Mouse (Mus musculus) lung, adult 2 months (tissue): Measurements from ENCODE around the gene Kat6b. TPM values are rescaled to one million over a fixed set of nuclear protein-coding genes. Genes with fewer than 3 reads are reported as not detected.

Experiments used
- DNase-seq: peaks from one replicate; pipeline ENCODE4 v3.0.0; 2022
- H3K4me1 ChIP-seq: fragments of 200-500 bp; 2 replicates; pipeline ENCODE4 v1.6.1; 2011; ENCODE audit warnings: low read length; ENCODE audit not compliant: control insufficient read depth, insufficient read depth
- H3K4me3 ChIP-seq: fragments of 200-500 bp; replicated peaks from 2 replicates; pipeline ENCODE3; 2011; ENCODE audit warnings: low read depth, mild to moderate bottlenecking, control low read depth, low read length; ENCODE audit errors: extremely low read depth
- CTCF ChIP-seq: fragments of 200-500 bp; IDR thresholded peaks from 2 replicates; pipeline ENCODE4 v1.5.1; 2011; ENCODE audit warnings: mild to moderate bottlenecking, low read length, control low read depth; ENCODE audit not compliant: insufficient read depth
- POLR2A ChIP-seq: fragments of 200-500 bp; IDR thresholded peaks from 2 replicates; pipeline ENCODE4 v1.6.1; 2011; ENCODE audit warnings: low read depth, mild to moderate bottlenecking, control low read depth, low read length, borderline replicate concordance; ENCODE audit errors: extremely low read depth
- WGBS: fragments of 180-500 bp; shearing (Covaris S2); methylation state at CpG from one replicate; pipeline ENCODE4 v1.1.7; 2018; 5-methylcytosine and 5-hydroxymethylcytosine counted together
- polyA plus RNA-seq: library from polyadenylated mRNA; depleted of rRNA; stranded (reverse); fragments of >200 nt; gene quantifications from 2 replicates; pipeline ENCODE4 v1.2.3, GENCODE M21; 2012; rRNA removed

Kat6b gene
- polyA plus RNA-seq, result 9.5 and 11.5 TPM in 2 replicates

DNA sequence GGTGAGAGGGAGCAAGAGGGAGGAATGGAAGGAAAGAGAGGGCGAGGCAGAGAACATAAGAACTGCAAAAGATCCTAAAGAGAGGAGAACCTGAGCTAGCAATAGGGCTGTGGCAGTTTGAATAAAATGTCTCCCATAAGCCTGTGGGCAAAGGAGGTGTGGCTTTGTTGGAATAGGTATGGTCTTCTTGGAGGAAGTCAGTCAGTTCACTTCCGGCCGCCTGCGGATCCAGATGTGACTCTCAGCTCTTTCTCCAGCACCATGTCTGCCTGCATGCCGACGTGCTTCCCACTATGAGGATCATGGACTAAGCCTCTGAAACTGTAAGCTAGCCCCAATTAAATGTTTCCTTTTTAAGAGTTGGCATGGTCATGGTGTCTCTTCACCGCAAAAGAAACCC is at the start of gene Kat6b:
Gene Kat6b, plus strand, starts transcription at position 204 of the 400 bp plus-strand sequence.
- no peak within 1 kb of the TSS for H3K4me3 ChIP-seq
- DNase-seq, result no peak
- 94% methylated on average over 7 of the region's 7 CpGs for WGBS
- no peaks in the 10 kb centered on the region for H3K4me1 ChIP-seq
- TF ChIP-seq CTCF, result no peak
- no peak for TF ChIP-seq POLR2A

DNA sequence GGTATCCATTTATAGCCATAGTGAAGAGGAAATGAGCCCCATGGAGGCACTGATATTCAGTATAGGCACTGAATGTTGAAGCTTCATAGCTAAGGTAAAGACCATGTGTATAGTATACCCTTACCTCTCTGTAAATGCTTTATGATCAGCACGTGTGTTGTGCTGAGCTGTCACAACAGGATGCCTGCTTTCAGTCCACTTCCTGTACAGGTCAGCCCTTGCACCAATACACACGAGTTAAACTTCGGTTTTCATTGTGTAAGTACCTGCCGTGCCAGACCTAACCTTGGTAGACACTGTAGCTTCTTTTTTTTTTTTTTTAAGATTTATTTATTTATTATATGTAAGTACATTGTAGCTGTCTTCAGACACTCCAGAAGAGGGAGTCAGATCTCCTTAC is 47.8 kb upstream of the Kat6b start:
- WGBS, result 68% methylated on average over 4 of the region's 4 CpGs
- no peak for DNase-seq
- H3K4me3 ChIP-seq, result no peak overlapping the region
- no peaks in the 10 kb centered on the region for H3K4me1 ChIP-seq
- TF ChIP-seq POLR2A (no peak), CTCF (no peak)

DNA sequence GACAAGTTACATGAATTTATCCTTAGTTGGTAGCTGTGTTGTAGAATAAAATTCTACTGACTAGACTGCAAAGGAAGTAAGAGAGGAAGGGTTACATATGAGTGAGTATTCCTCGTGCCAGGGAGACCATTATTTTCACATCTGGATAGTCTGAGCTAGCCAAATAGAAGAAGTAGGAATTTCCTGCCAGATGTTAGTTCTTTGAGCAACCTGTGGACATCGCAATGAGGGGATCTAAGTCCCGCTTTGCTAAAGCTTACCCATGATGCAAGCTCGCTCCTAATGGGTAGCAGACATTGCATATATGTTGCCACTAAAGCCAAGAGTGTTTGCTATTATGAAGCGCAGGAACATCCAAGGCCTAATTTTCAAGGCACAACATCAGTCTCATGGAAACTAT is 47.2 kb upstream of the Kat6b start:
- no peak for DNase-seq
- no peak overlapping the region for H3K4me3 ChIP-seq
- H3K4me1 ChIP-seq, result no peaks in the 10 kb centered on the region
- WGBS, result 75% methylated on average over 5 of the region's 5 CpGs
- TF ChIP-seq POLR2A (no peak), CTCF (no peak)

DNA sequence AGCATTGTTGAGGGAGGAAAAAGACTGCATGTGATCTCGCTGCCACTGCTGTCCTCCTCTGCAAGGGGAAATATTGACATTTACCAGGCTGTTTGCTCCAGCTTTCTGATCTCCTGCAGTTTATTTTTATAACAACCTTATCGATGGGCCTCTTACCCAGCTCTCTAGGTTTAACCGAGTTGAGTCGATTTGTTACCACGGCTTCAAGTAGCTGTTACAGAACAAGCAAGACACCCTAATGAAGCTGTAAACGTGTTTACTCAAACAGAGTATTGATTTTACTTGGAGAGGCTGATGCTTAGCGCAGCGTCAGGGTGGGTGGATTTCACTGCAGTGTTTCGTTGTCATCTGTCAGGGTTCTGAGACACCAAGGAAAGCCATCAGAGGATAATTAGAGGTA is 46.5 kb upstream of the Kat6b start:
- no peak overlapping the region for H3K4me3 ChIP-seq
- DNase-seq, result no peak

DNA sequence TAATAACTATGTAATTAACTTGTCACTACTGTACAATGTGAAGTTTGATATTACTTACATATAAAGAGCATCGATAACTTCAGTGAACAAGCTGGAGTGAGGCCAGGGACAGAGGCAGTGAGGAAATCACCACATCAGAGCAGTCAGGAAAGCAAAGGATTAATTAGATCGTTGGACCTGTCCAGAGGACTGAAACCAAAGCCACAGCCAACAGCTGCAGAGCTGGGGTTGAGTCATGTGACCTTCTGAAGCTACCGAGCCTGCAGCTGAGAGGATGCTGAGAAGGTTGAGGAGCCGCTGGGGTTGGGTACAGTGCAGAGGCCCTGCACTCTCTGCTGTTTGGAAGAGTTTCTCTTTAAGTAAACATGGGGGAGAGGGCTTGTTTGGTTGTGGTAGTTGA is 41.4 kb upstream of the Kat6b start:
- H3K4me3 ChIP-seq, result no peak overlapping the region
- TF ChIP-seq CTCF (no peak), POLR2A (no peak)
- H3K4me1 ChIP-seq, result no peaks in the 10 kb centered on the region
- 32% methylated on average over 4 of the region's 4 CpGs for WGBS
- DNase-seq, result no peak

More for the DNA sequence above, 46.5 kb upstream of the Kat6b start:
- TF ChIP-seq CTCF (no peak), POLR2A (no peak)
- H3K4me1 ChIP-seq, result no peaks in the 10 kb centered on the region
- 48% methylated on average over 9 of the region's 9 CpGs for WGBS

DNA sequence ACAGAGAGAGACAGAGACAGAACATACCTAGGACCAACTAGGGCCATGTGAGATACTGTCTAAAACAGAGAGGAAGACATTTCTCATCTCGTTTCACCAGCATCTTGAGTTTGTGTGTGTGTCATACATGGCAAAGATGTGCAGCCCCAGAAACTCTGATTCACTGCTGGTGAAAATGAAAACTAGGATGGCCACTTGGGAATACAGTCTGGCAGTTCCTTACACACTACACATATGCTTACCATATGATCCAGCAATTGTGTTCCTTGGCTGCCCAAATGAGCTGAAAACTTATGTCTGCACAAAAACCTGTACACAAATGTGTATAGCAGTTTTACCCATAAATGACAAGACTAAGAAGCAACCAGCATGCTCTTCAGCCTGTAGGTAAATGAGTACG is 40.7 kb upstream of the Kat6b start:
- 93% methylated on average over 2 of the region's 2 CpGs for WGBS
- no peak for DNase-seq

DNA sequence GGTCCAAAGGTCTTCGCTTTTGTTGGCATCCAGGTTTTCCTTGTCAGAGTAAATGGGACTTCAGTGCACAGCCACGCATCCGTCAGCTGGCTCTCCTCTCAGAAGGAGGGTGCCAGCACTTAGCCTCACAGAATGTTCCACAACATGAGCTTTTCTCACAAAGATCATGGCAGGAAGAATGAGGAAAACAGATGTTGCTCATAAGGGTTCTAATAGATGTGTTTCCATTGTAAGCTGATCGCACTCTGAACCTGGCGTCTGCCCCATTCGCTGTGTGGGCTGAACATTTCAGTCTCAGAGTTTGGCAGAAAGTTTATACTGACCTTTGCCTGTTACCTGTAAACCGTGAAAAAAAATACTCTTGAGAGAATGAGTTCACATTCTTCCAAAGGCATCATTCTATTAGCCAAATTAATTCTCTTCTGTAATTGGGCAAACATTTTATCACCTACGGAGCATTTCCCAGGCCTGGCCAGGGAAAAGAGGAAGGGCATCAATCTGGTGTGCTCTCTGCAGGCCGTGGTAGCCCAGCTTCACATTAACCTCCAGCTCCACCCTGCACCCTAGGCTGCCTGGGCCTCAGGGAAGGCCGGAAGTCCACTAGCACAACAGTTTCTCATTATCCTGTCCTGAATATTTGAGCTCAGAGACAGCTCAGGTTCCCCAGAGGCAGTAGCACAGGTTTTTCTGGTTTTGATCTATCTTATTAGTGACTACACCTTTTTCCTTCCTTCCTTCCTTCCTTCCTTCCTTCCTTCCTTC is 39.3 kb upstream of the Kat6b start:
- 64% methylated on average over 10 of the region's 10 CpGs for WGBS

More for the DNA sequence above, 40.7 kb upstream of the Kat6b start:
- no peak for TF ChIP-seq POLR2A
- no peak for TF ChIP-seq CTCF
- H3K4me1 ChIP-seq, result no peaks in the 10 kb centered on the region
- H3K4me3 ChIP-seq, result no peak overlapping the region

DNA sequence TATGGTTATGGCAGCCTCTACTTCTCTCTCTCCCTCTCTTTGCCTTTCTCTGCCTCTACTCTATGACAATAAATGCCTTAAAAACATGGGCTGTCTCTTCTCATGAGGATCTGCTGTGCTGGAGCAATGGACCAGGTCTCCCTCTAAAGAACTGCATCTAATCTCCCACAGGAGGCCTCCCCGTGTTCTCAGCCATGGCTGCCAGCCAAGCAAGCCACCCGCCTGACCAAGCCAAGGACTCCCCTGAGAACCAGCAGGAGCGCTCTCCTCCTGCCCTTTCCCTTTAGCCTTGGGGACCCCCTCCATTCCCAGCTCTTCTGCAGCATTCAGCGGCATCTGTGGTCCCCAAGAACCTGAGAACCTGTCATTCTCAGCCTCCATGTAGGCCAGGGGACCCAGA is 28.7 kb upstream of the Kat6b start:
- DNase-seq, result no peak
- Histone ChIP-seq H3K4me1 (no peaks in the 10 kb centered on the region), H3K4me3 (no peak overlapping the region)
- 81% methylated on average over 4 of the region's 4 CpGs for WGBS
- TF ChIP-seq CTCF, result no peak
- no peak for TF ChIP-seq POLR2A

More for the DNA sequence above, 39.3 kb upstream of the Kat6b start:
- Histone ChIP-seq H3K4me3 (no peak overlapping the region), H3K4me1 (no peaks in the 10 kb centered on the region)
- no peak for DNase-seq
- TF ChIP-seq POLR2A (no peak), CTCF (no peak)

DNA sequence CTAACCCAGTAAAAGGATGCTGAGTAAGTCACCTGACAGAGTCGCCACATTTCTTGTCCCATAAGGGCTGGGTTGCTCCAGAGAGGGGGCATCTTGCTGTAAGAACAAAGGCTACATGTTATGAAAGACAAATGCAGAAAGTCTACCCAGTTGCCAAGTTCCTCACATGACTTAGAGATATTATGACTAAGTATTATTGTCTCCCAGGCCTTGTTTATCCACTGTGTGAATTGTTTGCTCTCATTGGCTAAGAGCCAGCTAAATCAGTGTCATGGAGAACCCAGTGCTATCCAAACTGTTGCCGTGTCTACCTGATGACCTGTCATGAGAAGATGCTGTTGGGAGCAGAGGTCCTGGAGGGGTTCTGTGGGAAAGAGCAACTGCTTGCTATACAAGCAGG is 27.3 kb upstream of the Kat6b start:
- WGBS, result 42% methylated on average over 2 of the region's 2 CpGs
- no peak overlapping the region for H3K4me3 ChIP-seq
- no peak for DNase-seq
- H3K4me1 ChIP-seq, result no peaks in the 10 kb centered on the region
- TF ChIP-seq POLR2A, result no peak
- no peak for TF ChIP-seq CTCF

DNA sequence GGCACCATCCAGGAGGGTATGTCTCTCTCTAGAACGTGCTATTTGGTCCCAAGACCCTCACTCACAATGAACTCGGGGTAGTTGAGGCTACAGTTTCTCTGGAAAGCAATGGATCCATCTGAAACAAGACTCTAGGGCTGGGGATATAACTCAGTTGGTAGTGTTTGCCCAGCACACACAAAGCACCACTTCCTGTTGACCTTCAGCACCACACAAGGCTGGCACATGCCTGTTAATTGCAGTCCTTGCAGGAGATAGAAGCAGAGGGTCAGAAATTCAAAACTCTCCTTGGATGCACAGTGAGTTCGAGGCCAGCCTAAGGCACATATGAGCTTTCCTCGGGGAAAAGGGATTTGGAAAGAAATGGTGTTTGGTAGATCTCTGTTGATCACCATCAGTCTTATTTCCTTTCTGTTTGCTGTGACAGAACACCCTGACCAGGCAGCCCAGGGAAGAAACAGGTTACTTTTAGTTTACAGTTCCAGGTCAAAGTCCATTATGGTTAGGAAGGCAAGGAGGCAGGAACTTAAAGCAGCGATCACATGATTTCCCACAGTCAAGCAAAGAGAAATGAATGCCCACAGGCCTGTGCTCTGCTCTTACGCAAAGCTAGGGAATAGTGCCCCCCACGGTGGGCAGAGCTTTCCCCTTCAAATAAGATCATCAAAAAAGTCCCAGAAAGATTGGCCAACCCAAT is 25.4 kb upstream of the Kat6b start:
- H3K4me1 ChIP-seq, result no peaks in the 10 kb centered on the region
- WGBS, result 89% methylated on average over 7 of the region's 7 CpGs
- TF ChIP-seq POLR2A, result no peak
- no peak for TF ChIP-seq CTCF
- no peak for DNase-seq
- no peak overlapping the region for H3K4me3 ChIP-seq
